Mouse (Mus musculus) CH12.LX (cell line): ENCODE data around the gene Pfkl.

Source experiments
- CTCF ChIP-seq, 2 experiments: IDR thresholded peaks in 1 of 2; conservative IDR thresholded peaks in 1 of 2; 2 replicates each; pipeline ENCODE4 v1.5.1; 2011 to 2012; ENCODE audit warnings: low read depth in 2 of 2, low read length in 2 of 2, improper control_type of control experiment in 1 of 2, inconsistent platforms in 1 of 2, mild to moderate bottlenecking in 1 of 2, moderate library complexity in 1 of 2
- E2F4 ChIP-seq: IDR thresholded peaks from 2 replicates; pipeline ENCODE4 v1.6.1; 2011; ENCODE audit warnings: low read depth, low read length, improper control_type of control experiment; ENCODE audit not compliant: insufficient replicate concordance
- EP300 ChIP-seq: IDR thresholded peaks from 2 replicates; pipeline ENCODE4 v1.6.1; 2011; ENCODE audit warnings: low read length, improper control_type of control experiment
- JUN ChIP-seq: IDR thresholded peaks from 2 replicates; pipeline ENCODE4 v1.6.1; 2011; ENCODE audit warnings: low read depth, mild to moderate bottlenecking, low read length, improper control_type of control experiment, moderate library complexity; ENCODE audit not compliant: insufficient read depth
- MAX ChIP-seq: IDR thresholded peaks from 2 replicates; pipeline ENCODE4 v1.6.1; 2011; ENCODE audit warnings: low read length, improper control_type of control experiment
- MYC ChIP-seq: IDR thresholded peaks from 2 replicates; pipeline ENCODE4 v1.6.1; 2011; ENCODE audit warnings: low read depth, mild to moderate bottlenecking, improper control_type of control experiment, low read length
- USF1 ChIP-seq: IDR thresholded peaks from 2 replicates; pipeline ENCODE4 v1.6.1; 2014; ENCODE audit warnings: low read depth, mild to moderate bottlenecking, inconsistent platforms, low read length, improper control_type of control experiment

GRCm38 (mm10) chr10:77984660-77985059, 25.2 kb downstream of the Pfkl start:
- TF ChIP-seq MYC: no peak
- TF ChIP-seq E2F4: no peak
- TF ChIP-seq CTCF (conservative IDR thresholded peaks at IDR 0.05 in 1 of 2, IDR thresholded peaks at IDR 0.05 in 1 of 2; ENCODE audit: low read depth in 2 of 2, low read length in 2 of 2): peak; percentile 88 to 89
- TF ChIP-seq MAX: no peak
- no peak for TF ChIP-seq JUN
- no peak for TF ChIP-seq EP300
- TF ChIP-seq USF1: no peak
